Mouse (Mus musculus): ENCODE data around the gene Hist1h3d. TPM values are rescaled to one million over a fixed set of nuclear protein-coding genes. Genes with fewer than 3 reads are reported as not detected.
A peak's percentile ranks its signal among the peaks of the same experiment; 100 is the strongest.
"Not testable (repeated sequence)": the region's sequence is repeated elsewhere in the genome, so short reads cannot be mapped to it uniquely, and the experiment has no call there.

Gene Hist1h3d
- total RNA-seq, 2 experiments from 2014 or later: 2.4 to 2.5 TPM

GRCm38 (mm10) chr13:23542225-23542980 is 33.2 kb upstream of the Hist1h3d start:
- DNase-seq: not testable (repeated sequence)

DNA sequence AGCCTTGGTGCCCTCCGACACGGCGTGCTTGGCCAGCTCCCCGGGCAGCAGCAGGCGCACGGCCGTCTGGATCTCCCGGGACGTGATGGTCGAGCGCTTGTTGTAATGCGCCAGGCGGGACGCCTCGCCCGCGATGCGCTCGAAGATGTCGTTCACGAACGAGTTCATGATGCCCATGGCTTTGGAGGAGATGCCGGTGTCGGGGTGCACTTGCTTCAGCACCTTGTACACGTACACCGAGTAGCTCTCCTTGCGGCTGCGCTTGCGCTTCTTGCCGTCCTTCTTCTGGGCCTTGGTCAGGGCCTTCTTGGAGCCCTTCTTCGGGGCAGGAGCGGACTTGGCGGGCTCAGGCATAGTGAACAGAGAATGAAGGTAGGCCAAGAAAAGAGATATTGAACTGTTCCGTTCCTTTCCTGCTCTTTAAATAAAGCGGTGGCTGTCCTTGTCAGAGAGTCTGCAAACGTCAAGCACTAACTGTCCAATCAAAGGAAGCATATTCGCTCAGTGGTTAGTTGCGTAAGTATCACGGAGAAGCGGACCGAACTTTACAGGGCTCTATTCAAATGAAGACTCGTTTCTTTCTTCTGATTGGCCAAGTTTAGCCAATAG is 32.5 kb upstream of the Hist1h3d start, which contains the start of gene Hist1h2bh:
Gene Hist1h2bh (minus strand): TSS at position 394 of the 609 bp plus-strand sequence.
- peak; percentile 81 to 91 for DNase-seq

- DNase-seq: peak; percentile 89 to 90
These were observed 31.4 kb upstream of the Hist1h3d start, which contains the start of gene Hist1h3f for GRCm38 (mm10) chr13:23543965-23544786. Gene Hist1h3f, plus strand, starts transcription at chr13:23544052.

DNA sequence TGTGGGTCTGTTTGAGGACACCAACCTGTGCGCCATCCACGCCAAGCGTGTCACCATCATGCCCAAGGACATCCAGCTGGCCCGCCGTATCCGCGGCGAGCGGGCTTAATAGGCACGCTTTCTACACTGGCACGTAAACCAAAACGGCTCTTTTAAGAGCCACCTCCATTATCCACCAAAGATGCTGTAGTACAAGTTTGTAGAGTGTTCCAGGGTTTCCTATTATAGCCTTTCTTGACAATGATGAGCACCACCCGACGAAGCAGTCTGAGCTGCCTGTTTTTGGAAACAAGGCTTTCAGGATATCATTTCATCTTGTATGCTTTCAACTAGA is 30.8 kb upstream of the Hist1h3d start:
- not testable (repeated sequence) for DNase-seq

- DNase-seq: no peak
These were observed 28.9 kb upstream of the Hist1h3d start for GRCm38 (mm10) chr13:23546694-23547093.

DNA sequence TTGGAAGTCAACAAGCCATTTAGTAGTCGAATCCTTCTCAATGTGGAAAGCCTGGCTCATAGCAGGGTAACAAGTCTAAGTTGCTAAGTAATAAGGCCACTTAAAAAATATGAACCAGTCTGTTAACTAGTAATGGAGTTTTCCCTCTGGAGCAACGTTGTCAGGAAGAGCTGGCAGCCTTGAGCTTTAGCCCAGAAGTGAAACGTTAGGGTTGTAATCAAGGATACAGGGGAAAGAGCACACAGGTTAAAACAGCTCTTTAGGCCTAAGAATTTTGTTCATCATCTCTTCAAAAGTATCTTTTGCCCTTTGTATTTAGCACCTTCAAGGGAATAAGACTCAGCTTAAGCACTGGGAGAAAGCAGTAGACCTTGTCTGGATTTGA is 24.8 kb upstream of the Hist1h3d start:
- no peak for DNase-seq

DNA sequence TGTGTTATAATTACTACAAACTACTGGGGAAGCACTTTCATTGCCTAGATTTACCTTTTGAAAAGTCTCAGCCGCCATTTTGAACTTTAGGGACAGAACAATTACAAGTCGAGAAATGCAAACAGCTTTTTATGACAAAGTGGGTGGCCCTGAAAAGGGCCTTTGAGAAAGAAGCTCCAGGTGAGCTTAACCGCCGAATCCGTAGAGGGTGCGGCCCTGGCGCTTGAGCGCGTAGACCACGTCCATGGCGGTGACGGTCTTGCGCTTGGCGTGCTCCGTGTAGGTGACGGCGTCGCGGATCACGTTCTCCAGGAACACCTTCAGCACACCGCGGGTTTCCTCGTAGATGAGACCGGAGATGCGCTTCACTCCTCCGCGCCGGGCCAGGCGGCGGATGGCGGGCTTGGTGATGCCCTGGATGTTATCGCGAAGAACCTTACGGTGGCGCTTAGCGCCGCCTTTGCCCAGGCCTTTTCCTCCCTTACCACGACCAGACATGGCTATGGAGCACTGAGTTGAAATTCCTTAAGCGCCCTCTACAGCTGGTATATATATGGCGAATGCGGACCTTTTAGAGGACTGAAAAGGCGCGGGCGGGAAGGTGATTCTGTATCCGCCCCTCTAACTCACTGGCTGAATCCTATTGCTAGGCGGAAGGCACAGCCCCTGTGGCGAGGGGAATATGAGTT is 24.3 kb upstream of the Hist1h3d start, which contains the start of gene Hist1h4f:
Gene Hist1h4f (minus strand): TSS at position 503 of the 689 bp plus-strand sequence.
- DNase-seq: peak; percentile 85 to 90

GRCm38 (mm10) chr13:23551931-23552914 is 23.3 kb upstream of the Hist1h3d start:
- DNase-seq: no peak

- DNase-seq: no peak
These were observed 22.6 kb upstream of the Hist1h3d start, which contains the start of gene Hist1h1d for GRCm38 (mm10) chr13:23552962-23553361. Gene Hist1h1d, plus strand, starts transcription at chr13:23553262.

DNA sequence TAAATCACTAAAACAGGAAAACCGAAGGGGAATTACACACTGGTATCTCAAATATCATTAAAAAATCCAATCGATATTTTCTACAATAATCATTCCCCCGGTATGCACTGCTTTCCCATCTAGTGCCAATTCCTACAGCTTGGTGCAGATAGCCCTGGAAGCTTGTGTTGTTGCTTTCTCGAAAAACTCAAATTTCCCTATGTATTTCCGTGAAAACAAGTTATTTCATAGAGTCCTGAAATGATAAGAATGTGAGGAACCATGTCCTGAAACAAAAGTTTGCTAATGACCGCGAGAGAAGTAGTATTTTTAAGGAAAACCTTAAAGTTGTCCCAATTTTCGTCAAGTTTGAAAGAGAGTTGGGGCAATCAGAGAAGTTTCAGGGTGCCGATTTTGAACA is 21.2 kb upstream of the Hist1h3d start:
- DNase-seq: no peak

DNA sequence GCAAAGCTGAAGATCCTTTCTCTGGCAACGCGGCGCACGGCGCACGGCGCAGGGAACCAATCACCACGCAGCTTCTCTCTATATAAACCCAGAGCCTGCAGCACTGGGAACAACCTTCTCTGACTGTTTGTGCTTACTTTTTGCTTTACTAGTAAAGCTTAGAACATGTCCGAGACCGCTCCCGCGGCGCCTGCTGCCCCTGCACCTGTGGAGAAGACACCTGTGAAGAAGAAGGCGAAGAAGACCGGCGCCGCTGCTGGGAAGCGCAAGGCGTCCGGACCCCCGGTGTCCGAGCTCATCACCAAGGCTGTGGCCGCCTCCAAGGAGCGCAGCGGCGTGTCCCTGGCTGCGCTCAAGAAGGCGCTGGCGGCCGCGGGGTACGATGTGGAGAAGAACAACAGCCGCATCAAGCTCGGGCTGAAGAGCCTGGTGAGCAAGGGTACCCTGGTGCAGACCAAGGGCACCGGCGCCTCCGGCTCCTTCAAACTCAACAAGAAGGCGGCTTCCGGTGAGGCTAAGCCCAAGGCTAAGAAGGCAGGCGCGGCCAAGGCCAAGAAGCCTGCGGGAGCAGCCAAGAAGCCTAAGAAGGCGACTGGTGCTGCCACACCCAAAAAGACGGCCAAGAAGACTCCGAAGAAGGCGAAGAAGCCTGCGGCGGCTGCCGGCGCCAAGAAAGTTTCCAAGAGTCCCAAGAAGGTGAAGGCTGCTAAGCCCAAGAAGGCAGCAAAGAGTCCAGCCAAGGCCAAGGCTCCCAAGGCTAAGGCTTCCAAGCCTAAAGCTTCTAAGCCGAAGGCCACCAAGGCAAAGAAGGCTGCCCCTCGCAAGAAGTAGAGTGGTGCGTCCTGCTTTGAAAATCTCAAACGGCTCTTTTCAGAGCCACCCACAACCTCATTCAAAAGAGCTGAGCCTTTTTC is 20.4 kb upstream of the Hist1h3d start:
- peak; percentile 75 to 76 for DNase-seq

- peak; percentile 83 to 85 for DNase-seq
These were observed 19.6 kb upstream of the Hist1h3d start for GRCm38 (mm10) chr13:23555839-23556416.

DNA sequence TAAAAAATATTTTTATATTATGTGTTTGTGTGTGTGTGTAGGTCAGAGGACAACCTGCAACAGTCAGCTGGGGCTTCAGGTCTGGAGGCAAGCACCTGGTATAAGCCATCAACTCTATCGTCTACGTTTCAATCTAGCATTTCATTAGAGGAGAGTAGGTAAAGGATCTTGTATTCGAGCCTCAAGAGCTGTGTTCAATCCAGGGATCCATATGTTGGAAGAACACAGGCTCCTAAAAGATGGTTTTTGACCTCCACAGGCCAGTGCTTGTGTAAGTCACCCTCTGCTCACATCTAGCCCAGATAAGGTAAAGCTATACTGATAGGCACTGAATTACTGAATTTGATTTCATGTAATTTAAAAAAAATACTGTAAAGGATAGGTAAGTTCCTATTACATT is 18.7 kb upstream of the Hist1h3d start:
- no peak for DNase-seq

GRCm38 (mm10) chr13:23560699-23561098 is 14.9 kb upstream of the Hist1h3d start:
- DNase-seq: not testable (repeated sequence)

- DNase-seq: not testable (repeated sequence)
These were observed 14.1 kb upstream of the Hist1h3d start for GRCm38 (mm10) chr13:23561531-23561882.

GRCm38 (mm10) chr13:23561883-23562659 is 13.5 kb upstream of the Hist1h3d start, which contains the start of gene Hist1h3e:
Gene Hist1h3e, minus strand, starts transcription at chr13:23562369.
- peak; percentile 95 for DNase-seq

- peak in 1 of 2 experiments; percentile 51 for DNase-seq
These were observed 12.7 kb upstream of the Hist1h3d start for GRCm38 (mm10) chr13:23562699-23563462.

All from heart, adult 18-20 months (tissue).